Mouse (Mus musculus): ENCODE data around the gene Jak1.

Gene Jak1

GRCm38 (mm10) chr4:101264741-101265513 lies at the start of gene Jak1:
Gene Jak1 (minus strand): TSS chr4:101265282.
- DNase-seq: peak; percentile 99

- no peak for DNase-seq
Observed at GRCm38 (mm10) chr4:101312055-101312454, 47.0 kb upstream of the Jak1 start.

- no peak for DNase-seq
Observed at GRCm38 (mm10) chr4:101308166-101308565, 43.1 kb upstream of the Jak1 start.

GRCm38 (mm10) chr4:101307286-101307685 lies 42.2 kb upstream of the Jak1 start:
- DNase-seq: no peak

- no peak for DNase-seq
Observed at GRCm38 (mm10) chr4:101306132-101306915, 41.2 kb upstream of the Jak1 start.

GRCm38 (mm10) chr4:101305126-101305525 lies 40.0 kb upstream of the Jak1 start:
- no peak for DNase-seq

- DNase-seq: no peak
Observed at GRCm38 (mm10) chr4:101304114-101304513, 39.0 kb upstream of the Jak1 start.

- no peak for DNase-seq
Observed at GRCm38 (mm10) chr4:101300392-101300910, 35.4 kb upstream of the Jak1 start.

- DNase-seq: no peak
Observed at GRCm38 (mm10) chr4:101298311-101298990, 33.4 kb upstream of the Jak1 start.

- no peak for DNase-seq
Observed at GRCm38 (mm10) chr4:101296836-101297235, 31.8 kb upstream of the Jak1 start.

GRCm38 (mm10) chr4:101295788-101296187 lies 30.7 kb upstream of the Jak1 start:
- DNase-seq: peak; percentile 27

GRCm38 (mm10) chr4:101293661-101294060 lies 28.6 kb upstream of the Jak1 start:
- no peak for DNase-seq

- DNase-seq: peak; percentile 75
Observed at GRCm38 (mm10) chr4:101292736-101293541, 27.9 kb upstream of the Jak1 start.

GRCm38 (mm10) chr4:101292028-101292735 lies 27.1 kb upstream of the Jak1 start:
- DNase-seq: peak; percentile 95

- DNase-seq: no peak
Observed at GRCm38 (mm10) chr4:101288292-101288691, 23.2 kb upstream of the Jak1 start.

- DNase-seq: no peak
Observed at GRCm38 (mm10) chr4:101286562-101286961, 21.5 kb upstream of the Jak1 start.

GRCm38 (mm10) chr4:101285906-101286432 lies 20.9 kb upstream of the Jak1 start:
- no peak for DNase-seq

GRCm38 (mm10) chr4:101283938-101284337 lies 18.9 kb upstream of the Jak1 start:
- no peak for DNase-seq

GRCm38 (mm10) chr4:101282237-101282636 lies 17.2 kb upstream of the Jak1 start:
- no peak for DNase-seq

- DNase-seq: no peak
Observed at GRCm38 (mm10) chr4:101280119-101280518, 15.0 kb upstream of the Jak1 start.

- no peak for DNase-seq
Observed at GRCm38 (mm10) chr4:101276456-101277070, 11.5 kb upstream of the Jak1 start.
